Mouse (Mus musculus) heart, adult 2 months (tissue): Measurements from ENCODE around the gene Rhox2e. TPM values are rescaled to one million over a fixed set of nuclear protein-coding genes. Genes with fewer than 3 reads are reported as not detected.
"Not testable (repeated sequence)": the region's sequence is repeated elsewhere in the genome, so short reads cannot be mapped to it uniquely, and the experiment has no call there.

Experiments
- DNase-seq, 2 experiments: peaks; one replicate each; pipeline ENCODE4 v3.0.0; 2021
- H3K27ac ChIP-seq: fragments of 200-600 bp; 2 replicates; pipeline ENCODE4 v1.8.1; 2022
- H3K27me3 ChIP-seq: fragments of 200-500 bp; 2 replicates; pipeline ENCODE4 v1.6.1; 2012; ENCODE audit warnings: mild to moderate bottlenecking, low read length, inconsistent platforms, mixed read lengths; ENCODE audit not compliant: control insufficient read depth, insufficient read depth
- H3K36me3 ChIP-seq: fragments of 200-500 bp; 2 replicates; pipeline ENCODE4 v1.6.1; 2012; ENCODE audit warnings: low read length, inconsistent platforms; ENCODE audit not compliant: control insufficient read depth, insufficient read depth
- H3K4me1 ChIP-seq: fragments of 200-500 bp; 2 replicates; pipeline ENCODE4 v1.6.1; 2011; ENCODE audit warnings: low read length; ENCODE audit not compliant: control insufficient read depth, insufficient read depth
- H3K4me3 ChIP-seq: fragments of 200-600 bp; 2 replicates; pipeline ENCODE4 v1.8.1; 2022
- H3K79me2 ChIP-seq: fragments of 200-500 bp; replicated peaks from 2 replicates; pipeline ENCODE4 v1.6.1; 2012; ENCODE audit warnings: mild to moderate bottlenecking, inconsistent platforms, low read length, moderate library complexity, mixed read lengths; ENCODE audit not compliant: control insufficient read depth, insufficient read depth
- H3K9ac ChIP-seq: fragments of 200-500 bp; 2 replicates; pipeline ENCODE4 v1.6.1; 2012; ENCODE audit warnings: low read depth, mild to moderate bottlenecking, control low read depth, inconsistent platforms, low read length, mixed read lengths
- WGBS: fragments of 180-500 bp; shearing (Covaris S2); methylation state at CpG from one replicate; pipeline ENCODE4 v1.1.7; 2018; 5-methylcytosine and 5-hydroxymethylcytosine counted together
- intact Hi-C: fragments of 180-260 bp; cut with DNase I; formaldehyde crosslinking; loops from one replicate; pipeline ENCODE4 v1.15.1; 2025
- long read RNA-seq: library from polyadenylated mRNA; stranded (forward); transcript quantifications from one replicate; pipeline ENCODE4 v2.0.0, GENCODE M21; 2021
- polyA plus RNA-seq: library from polyadenylated mRNA; depleted of rRNA; stranded (reverse); fragments of >200 nt; gene quantifications from 2 replicates; pipeline ENCODE4 v1.2.3, GENCODE M21; 2012; rRNA removed
- total RNA-seq, 2 experiments: library from RNA; stranded (reverse); gene quantifications; 2 replicates each; pipeline ENCODE4 v1.2.3; 2021

Rhox2e gene
- total RNA-seq: not detected
- polyA plus RNA-seq: not detected in 2 replicates
- long read RNA-seq: 0 reads

DNA sequence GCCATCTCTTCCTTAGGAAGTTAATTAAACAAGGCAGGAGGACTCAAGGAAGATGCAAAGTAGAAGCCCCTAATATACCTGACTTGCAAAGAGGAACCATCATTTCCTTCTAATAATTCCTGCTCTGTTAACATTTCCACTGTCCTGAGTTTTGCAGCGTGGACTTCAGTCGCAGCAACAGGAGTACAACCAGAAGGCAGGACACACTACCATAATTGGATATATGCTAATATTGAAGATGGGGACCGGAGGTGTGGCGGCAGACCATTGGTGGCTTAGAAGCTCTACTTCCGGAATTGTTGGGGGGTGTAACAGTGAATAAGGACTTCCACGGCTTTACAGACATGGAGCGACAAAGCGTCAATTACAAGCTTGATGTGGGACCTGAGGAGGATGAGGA lies at the start of gene Rhox2e:
TSS of gene Rhox2e (plus strand) at position 301 of the 400 bp plus-strand sequence.
- H3K4me3 ChIP-seq, DNase-seq, H3K36me3 ChIP-seq, H3K27me3 ChIP-seq, H3K9ac ChIP-seq, H3K79me2 ChIP-seq, intact Hi-C loops, H3K4me1 ChIP-seq, H3K27ac ChIP-seq: not testable (repeated sequence)
- WGBS: 100% methylated on average over 2 of the region's 8 CpGs

DNA sequence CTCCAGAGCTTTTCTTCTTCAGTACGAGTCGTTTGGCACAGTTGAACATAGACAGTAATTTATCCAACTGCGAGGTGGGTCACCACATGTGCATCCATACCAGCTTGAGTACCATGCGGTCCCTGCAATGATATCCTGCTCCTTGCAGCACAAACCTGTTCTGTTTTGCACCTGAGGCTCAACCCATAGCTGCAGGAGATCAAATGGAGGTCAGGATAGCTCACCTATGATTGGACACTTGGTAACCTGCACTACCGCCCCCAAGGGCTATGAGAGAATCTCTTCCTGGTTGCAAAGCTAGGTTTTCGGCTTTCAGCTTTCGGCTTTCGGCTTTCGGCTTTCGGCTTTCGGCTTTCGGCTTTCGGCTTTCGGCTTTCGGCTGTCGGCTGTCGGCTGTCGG lies 16.2 kb upstream of the Rhox2e start, which contains the start of gene Rhox4d:
TSS of gene Rhox4d (plus strand) at position 301 of the 400 bp plus-strand sequence.
- H3K27ac ChIP-seq, H3K9ac ChIP-seq, H3K4me1 ChIP-seq, H3K79me2 ChIP-seq, H3K36me3 ChIP-seq, H3K4me3 ChIP-seq, DNase-seq, intact Hi-C loops, H3K27me3 ChIP-seq: not testable (repeated sequence)
- WGBS: 92% methylated on average over 17 of the region's 18 CpGs

DNA sequence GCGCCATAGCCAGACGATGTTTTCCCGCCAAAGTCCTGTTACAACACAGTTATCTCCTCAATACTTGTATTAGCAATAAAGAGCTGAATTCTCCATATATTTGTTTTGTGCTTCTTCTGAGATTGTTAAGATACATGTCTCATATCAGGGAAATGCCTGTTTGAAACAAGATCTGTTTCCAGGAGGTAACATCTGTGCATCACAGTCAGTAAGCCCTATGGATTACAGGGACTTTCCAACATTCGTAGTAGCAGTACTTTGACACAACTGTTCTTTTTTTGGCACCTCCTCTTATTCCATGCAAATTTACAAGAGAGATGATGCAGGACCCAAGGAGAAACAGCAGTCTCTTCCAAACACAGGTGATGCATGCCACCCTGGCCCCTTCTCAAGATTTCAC lies 11.5 kb downstream of the Rhox2e start, which contains the start of gene Rhox3e:
TSS of gene Rhox3e (plus strand) at position 301 of the 400 bp plus-strand sequence.
- H3K4me1 ChIP-seq, intact Hi-C loops, H3K9ac ChIP-seq, H3K4me3 ChIP-seq, H3K79me2 ChIP-seq, H3K27ac ChIP-seq, H3K36me3 ChIP-seq, DNase-seq, H3K27me3 ChIP-seq: not testable (repeated sequence)
- 75% methylated on average over 1 of the region's 4 CpGs for WGBS

DNA sequence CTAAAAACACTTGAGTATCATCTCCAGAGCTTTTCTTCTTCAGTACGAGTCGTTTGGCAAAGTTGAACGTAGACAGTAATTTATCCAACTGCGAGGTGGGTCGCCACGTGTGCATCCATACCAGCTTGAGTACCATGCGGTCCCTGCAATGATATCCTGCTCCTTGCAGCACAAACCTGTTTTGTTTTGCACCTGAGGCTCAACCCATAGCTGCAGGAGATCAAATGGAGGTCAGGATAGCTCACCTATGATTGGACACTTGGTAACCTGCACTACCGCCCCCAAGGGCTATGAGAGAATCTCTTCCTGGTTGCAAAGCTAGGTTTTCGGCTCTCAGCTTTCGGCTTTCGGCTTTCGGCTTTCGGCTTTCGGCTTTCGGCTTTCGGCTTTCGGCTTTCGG lies 26.9 kb downstream of the Rhox2e start, which contains the start of gene Rhox4e:
TSS of gene Rhox4e (plus strand) at position 301 of the 400 bp plus-strand sequence.
- H3K9ac ChIP-seq, H3K79me2 ChIP-seq, H3K27ac ChIP-seq, H3K36me3 ChIP-seq, H3K4me3 ChIP-seq, intact Hi-C loops, DNase-seq, H3K27me3 ChIP-seq, H3K4me1 ChIP-seq: not testable (repeated sequence)
- 96% methylated on average over 9 of the region's 18 CpGs for WGBS

DNA sequence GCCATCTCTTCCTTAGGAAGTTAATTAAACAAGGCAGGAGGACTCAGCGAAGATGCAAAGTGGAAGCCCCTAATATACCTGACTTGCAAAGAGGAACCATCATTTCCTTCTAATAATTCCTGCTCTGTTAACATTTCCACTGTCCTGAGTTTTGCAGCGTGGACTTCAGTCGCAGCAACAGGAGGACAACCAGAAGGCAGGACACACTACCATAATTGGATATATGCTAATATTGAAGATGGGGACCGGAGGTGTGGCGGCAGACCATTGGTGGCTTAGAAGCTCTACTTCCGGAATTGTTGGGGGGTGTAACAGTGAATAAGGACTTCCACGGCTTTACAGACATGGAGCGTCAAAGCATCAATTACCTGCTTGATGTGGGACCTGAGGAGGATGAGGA lies 40.9 kb downstream of the Rhox2e start, which contains the start of gene Rhox2f:
TSS of gene Rhox2f (plus strand) at position 301 of the 400 bp plus-strand sequence.
- 86% methylated on average over 8 of the region's 8 CpGs for WGBS
- H3K79me2 ChIP-seq, H3K36me3 ChIP-seq, H3K4me1 ChIP-seq, DNase-seq, H3K9ac ChIP-seq, H3K4me3 ChIP-seq, H3K27me3 ChIP-seq, H3K27ac ChIP-seq, intact Hi-C loops: not testable (repeated sequence)

DNA sequence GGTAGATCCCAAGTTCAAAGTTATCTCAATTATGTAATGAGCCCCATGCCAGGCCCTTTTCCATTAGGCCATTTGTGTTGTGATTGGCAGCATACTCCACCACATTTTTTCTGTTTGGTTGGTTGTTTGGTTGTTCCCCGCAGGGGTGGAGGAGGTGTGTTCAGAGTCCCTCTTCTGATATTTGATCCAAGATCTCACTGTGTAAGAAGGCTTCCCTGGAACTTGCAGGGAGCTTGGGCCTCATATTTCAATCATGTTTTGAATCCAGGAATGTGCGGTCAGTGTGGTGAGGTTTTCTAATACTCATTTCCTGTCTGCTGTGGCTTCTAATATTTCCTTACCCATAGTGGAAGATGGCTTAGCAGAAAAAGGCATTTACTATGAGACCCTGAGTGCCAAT lies 42.4 kb downstream of the Rhox2e start:
- DNase-seq, H3K36me3 ChIP-seq, H3K27ac ChIP-seq, H3K4me3 ChIP-seq, H3K27me3 ChIP-seq, intact Hi-C loops, H3K4me1 ChIP-seq, H3K79me2 ChIP-seq, H3K9ac ChIP-seq: not testable (repeated sequence)
- WGBS: 56% methylated on average over 2 of the region's 2 CpGs

DNA sequence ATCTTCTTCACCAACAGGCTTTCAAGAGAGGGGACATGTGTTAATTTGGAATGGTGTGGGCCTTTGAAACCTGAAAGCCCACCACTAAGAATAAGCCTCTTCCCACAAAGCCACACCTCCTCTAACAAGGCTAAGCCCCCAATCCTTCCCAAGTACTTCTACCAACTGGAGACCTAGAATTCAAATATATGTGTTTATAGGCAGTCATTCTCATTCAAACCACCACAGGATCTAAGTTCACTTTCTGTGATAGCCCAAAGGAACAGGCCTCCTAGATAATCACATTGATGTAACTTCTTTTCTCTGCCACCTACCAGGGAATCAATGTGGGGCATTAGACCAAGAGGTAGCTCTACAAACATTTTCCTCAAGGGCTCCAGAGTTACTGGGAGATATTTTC lies 50.4 kb downstream of the Rhox2e start, which contains the start of gene Rhox3f:
TSS of gene Rhox3f (plus strand) at position 301 of the 400 bp plus-strand sequence.
- H3K27me3 ChIP-seq, H3K27ac ChIP-seq, DNase-seq, H3K4me3 ChIP-seq, H3K79me2 ChIP-seq, intact Hi-C loops, H3K36me3 ChIP-seq, H3K9ac ChIP-seq, H3K4me1 ChIP-seq: not testable (repeated sequence)

Other genes starting within 250 kb of the Rhox2e start
- gene Rhox3a2, start 150.4 kb upstream of the Rhox2e start, total RNA-seq: not detected
- gene Rhox3a2, start 150.4 kb upstream of the Rhox2e start, polyA plus RNA-seq: not detected in 2 replicates
- gene Rhox4a2, start 139.6 kb upstream of the Rhox2e start, total RNA-seq: not detected
- gene Rhox4a2, start 139.6 kb upstream of the Rhox2e start, polyA plus RNA-seq: not detected in 2 replicates
- gene Rhox2b, start 118.4 kb upstream of the Rhox2e start, total RNA-seq: not detected
- gene Rhox2b, start 118.4 kb upstream of the Rhox2e start, polyA plus RNA-seq: not detected in 2 replicates
- gene Rhox4b, start 98.0 kb upstream of the Rhox2e start, total RNA-seq: not detected
- gene Rhox4b, start 98.0 kb upstream of the Rhox2e start, polyA plus RNA-seq: not detected in 2 replicates
- gene Rhox2c, start 76.8 kb upstream of the Rhox2e start, total RNA-seq: not detected
- not detected in 2 replicates for gene Rhox2c, start 76.8 kb upstream of the Rhox2e start, polyA plus RNA-seq
- not detected for gene Rhox3c, start 71.9 kb upstream of the Rhox2e start, total RNA-seq
- not detected in 2 replicates for gene Rhox3c, start 71.9 kb upstream of the Rhox2e start, polyA plus RNA-seq
- not detected for gene Rhox4c, start 50.1 kb upstream of the Rhox2e start, total RNA-seq
- not detected in 2 replicates for gene Rhox4c, start 50.1 kb upstream of the Rhox2e start, polyA plus RNA-seq
- not detected for gene Rhox2d, start 37.0 kb upstream of the Rhox2e start, total RNA-seq
- gene Rhox2d, start 37.0 kb upstream of the Rhox2e start, polyA plus RNA-seq: not detected in 2 replicates
- not detected for gene Rhox4d, start 16.1 kb upstream of the Rhox2e start, total RNA-seq
- not detected in 2 replicates for gene Rhox4d, start 16.1 kb upstream of the Rhox2e start, polyA plus RNA-seq
- not detected for gene Rhox3e, start 11.6 kb downstream of the Rhox2e start, total RNA-seq
- gene Rhox3e, start 11.6 kb downstream of the Rhox2e start, polyA plus RNA-seq: not detected in 2 replicates
- not detected for gene Rhox4e, start 27.0 kb downstream of the Rhox2e start, total RNA-seq
- not detected in 2 replicates for gene Rhox4e, start 27.0 kb downstream of the Rhox2e start, polyA plus RNA-seq
- not detected for gene Rhox2f, start 41.0 kb downstream of the Rhox2e start, total RNA-seq
- gene Rhox2f, start 41.0 kb downstream of the Rhox2e start, polyA plus RNA-seq: not detected in 2 replicates
- gene Rhox3f, start 50.5 kb downstream of the Rhox2e start, total RNA-seq: not detected
- not detected in 2 replicates for gene Rhox3f, start 50.5 kb downstream of the Rhox2e start, polyA plus RNA-seq
- gene Rhox4f, start 77.3 kb downstream of the Rhox2e start, total RNA-seq: not detected
- gene Rhox4f, start 77.3 kb downstream of the Rhox2e start, polyA plus RNA-seq: not detected in 2 replicates
- not detected for gene Rhox3g, start 98.2 kb downstream of the Rhox2e start, total RNA-seq
- gene Rhox3g, start 98.2 kb downstream of the Rhox2e start, polyA plus RNA-seq: not detected in 2 replicates
- gene Rhox2g, start 113.0 kb downstream of the Rhox2e start, total RNA-seq: not detected
- gene Rhox2g, start 113.0 kb downstream of the Rhox2e start, polyA plus RNA-seq: not detected in 2 replicates
- gene Rhox4g, start 120.9 kb downstream of the Rhox2e start, total RNA-seq: not detected
- not detected in 2 replicates for gene Rhox4g, start 120.9 kb downstream of the Rhox2e start, polyA plus RNA-seq
- not detected for gene Rhox3h, start 138.3 kb downstream of the Rhox2e start, total RNA-seq
- gene Rhox3h, start 138.3 kb downstream of the Rhox2e start, polyA plus RNA-seq: not detected in 2 replicates
- not detected for gene Rhox2h, start 142.8 kb downstream of the Rhox2e start, total RNA-seq
- not detected in 2 replicates for gene Rhox2h, start 142.8 kb downstream of the Rhox2e start, polyA plus RNA-seq